Mouse (Mus musculus): ENCODE results near the gene Adamts9.

Adamts9 gene

DNA sequence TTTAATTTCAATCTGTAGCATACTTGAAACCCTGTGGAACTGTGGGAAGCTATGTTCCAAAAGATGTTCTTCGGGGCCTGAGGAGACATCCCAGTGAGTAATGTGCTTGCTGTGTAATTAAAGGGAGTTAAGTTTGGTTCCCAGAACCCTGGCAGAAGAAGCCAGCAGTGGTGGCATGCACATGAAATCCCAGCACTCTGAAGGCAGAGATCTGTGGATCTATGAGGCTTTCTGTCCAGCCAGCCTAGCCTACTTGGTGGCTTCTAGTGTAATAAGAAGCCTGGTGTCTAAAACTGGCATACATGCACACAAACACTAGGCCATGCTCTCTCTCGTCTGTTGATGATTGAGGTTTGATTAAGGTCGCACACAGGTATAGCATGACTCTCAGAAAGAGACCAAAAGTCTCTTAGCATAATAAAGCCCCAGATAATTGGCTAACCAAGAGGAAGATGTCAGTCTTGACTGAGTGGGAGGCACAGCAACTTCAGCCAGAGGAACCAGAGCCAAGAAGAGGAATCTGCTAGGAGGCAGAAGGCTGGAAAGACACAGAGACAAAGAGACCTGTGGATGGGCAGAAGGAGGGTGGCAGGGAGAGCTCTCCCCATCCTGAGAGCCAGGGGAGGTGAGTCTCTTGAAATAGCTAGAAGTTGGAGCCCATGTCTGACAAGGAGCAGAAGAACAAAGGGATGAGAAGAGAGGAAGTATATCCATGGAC is 138.9 kb downstream of the Adamts9 start:
- no peak for DNase-seq (ENCODE audit: low spot score)

DNA sequence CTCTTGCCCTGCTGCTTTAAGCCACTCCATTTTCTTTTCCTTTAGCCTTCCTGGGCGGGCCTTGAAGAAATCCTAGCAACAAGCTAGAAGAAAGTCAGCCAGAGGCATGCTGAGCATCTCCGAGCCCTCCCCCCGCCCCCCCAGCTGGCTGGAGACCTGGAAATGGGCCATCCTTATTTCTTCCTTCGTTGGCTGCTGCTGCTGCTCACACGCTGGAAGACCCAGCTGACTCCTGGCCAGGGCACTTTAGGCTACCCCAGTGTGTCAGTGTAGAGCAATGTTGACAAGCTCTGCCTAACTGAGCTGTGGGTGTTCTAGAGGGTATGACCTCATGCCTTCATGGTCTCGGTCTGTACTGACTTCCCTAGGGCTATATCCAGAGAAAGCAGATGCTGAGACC is 140.1 kb downstream of the Adamts9 start:
- no peak for DNase-seq (ENCODE audit: low spot score)

DNA sequence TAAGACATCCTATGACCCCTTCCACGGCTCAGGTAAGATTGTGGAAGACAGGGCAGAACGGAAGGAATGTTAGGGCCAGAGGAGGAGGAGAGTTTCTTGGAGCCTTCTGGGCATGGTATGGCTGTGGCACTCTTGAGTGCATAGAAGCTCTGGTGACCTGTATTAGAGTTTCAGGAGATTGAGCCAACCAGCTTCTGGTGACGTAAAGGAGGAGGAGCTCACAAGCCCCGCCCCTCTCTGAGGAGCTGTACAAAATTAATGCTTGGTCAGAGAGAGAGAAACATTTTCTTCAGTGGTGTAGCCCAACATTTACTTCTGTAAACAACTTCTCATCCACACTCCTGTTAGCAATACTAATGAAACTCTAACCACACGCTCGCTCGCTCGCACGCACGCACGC is 140.9 kb downstream of the Adamts9 start:
- DNase-seq (ENCODE audit: low spot score), result no peak

- no peak for DNase-seq (ENCODE audit: low spot score)
Observed at GRCm38 (mm10) chr6:92801462-92801861, 141.8 kb downstream of the Adamts9 start.

DNA sequence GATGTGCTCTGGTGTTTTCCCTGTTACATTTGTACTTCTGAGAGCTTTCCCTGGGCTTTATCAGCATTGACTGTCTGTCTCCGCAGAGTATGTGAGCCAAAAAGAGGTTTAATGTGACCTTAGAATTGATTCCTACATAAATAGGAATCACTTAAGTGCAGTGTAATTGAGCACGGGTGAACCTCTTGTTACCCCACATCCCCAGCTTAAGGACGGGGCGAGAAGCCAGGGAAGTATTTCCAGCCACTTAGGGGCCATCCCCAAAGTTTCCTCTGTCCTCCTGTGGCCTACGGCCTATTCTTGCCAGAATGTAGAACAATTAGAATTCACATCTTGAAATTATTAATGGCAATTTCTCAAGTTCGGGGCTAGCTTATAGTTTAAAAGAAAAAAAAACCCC is 149.5 kb downstream of the Adamts9 start:
- DNase-seq (ENCODE audit: low spot score), result no peak

- DNase-seq (ENCODE audit: low spot score), result no peak
Observed at GRCm38 (mm10) chr6:92787376-92787712, 155.9 kb downstream of the Adamts9 start.

DNA sequence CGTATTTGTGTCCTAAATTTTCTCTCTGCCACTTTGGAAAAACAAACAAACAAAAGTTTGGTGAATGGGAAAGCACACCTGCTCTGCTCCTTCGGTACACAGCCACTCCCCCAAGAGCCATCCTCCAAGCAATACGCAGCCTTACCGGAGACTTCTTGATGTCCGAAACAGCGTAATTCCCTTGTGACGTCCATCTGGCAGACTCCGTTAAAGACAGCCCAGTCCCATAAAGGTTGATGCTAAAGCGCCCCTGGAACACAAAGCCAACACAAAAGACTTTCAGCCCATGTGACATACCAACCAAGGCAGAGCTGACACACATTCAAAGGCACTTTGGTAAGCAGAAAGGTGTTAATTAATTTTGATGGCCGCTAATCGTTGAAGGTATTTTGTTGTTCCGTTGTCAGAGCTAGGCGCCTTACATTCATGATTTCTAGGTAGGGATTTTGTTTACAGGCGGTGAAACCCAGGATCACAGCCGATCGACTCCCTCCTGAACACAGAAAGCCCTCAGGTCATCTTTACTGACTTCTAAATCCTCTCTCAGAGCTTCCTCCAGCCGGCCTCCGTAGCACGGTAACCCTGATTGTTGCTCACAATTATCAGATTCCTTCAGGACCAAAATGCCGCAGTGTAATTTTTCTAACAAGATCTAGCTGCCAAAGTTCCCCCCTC is 156.5 kb downstream of the Adamts9 start:
- no peak for DNase-seq (ENCODE audit: low spot score)

- DNase-seq (ENCODE audit: low spot score), result no peak
Observed at GRCm38 (mm10) chr6:92784782-92785181, 158.5 kb downstream of the Adamts9 start.

DNA sequence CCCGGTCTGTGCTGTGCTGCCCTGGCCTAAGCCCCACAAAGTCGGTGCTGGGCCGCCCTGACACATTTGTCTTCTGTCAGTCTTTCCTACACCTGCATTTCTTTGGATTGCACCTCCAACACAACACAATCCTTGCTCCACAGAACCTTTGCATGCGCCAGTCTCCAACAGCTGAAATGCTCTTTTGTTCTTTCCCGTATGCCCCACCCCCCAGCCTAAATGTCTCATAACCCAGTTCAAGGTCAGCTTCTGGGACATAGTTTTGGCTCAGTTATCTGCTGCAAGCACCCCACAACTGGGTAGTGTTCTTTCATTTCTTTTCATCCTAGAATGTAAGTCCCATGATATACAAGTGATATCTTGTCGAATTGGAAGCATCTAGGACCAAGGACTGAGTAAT is 161.8 kb downstream of the Adamts9 start:
- DNase-seq (ENCODE audit: low spot score), result no peak

DNA sequence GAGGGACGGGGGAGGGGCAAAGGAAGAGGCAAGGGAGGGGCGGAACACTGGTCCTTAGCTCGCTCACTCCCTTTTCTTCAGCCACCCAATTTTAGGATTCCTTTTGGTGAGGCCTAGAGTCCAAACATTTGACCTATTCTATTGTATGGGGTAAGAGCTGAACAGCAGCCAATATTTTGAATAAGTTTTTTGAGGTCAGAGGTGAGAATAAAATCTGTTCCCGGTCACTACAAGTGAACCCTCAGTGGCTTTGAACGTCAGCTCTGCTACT is 163.4 kb downstream of the Adamts9 start:
- no peak for DNase-seq (ENCODE audit: low spot score)

DNA sequence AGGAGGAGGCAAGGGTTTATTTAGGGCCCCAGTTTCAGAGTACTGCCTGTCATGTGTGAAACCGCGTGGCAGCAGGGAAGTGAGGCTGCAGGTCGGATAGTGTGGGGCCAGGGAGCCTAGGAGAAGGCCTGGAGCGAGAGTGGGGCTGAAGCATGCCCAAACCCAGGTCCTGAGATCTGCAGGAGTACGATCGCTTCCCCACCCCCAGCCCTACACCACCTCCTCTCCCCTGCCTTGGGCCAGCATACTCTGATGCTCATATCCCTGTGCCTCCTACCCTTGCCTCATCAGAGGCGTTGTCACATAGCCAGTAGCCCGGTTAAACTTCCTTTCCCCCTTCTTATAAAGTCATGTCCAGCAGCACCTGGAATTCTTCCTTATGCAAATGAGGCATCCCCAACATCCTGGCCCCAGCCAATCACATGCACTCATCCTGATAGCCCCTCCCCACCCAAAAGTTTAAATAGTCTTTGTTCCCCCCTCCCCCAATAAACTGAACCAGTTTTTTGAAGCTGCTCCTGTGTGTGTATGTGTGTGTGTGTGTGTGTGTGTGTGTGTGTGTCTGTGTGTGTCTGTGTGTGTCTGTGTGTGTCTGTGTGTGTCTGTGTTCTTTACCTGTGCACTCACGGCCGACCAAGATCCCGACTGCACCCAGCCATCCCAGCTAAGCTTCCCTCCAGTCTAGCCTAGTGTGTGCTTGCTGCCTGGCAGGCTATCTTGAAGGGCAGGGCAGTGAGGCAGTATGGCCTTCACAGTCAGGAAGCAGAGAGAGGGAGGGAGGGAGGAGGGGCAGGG is 164.0 kb downstream of the Adamts9 start:
- no peak for DNase-seq (ENCODE audit: low spot score)

GRCm38 (mm10) chr6:92776356-92776755 is 166.9 kb downstream of the Adamts9 start:
- DNase-seq (ENCODE audit: low spot score), result no peak

DNA sequence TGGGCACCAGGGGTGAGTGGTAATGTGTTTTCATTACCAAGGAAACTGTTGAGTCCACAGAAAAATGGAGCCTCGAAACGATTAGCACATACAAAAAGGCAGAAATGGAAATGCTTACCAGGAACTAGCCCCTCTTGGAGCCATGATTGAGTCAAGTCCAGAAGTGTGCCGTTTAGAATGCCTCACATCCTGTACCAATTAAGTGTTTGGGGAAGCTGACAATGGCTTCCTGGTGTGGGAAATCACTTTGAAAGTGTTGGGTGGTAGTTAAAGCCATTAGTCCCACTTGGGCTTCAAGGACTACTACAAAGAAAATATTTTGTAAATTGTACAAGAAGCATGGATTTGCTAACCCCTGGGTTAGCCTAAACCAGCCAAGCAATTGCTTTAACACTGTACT is 180.9 kb downstream of the Adamts9 start:
- no peak for DNase-seq (ENCODE audit: low spot score)

- DNase-seq (ENCODE audit: low spot score), result no peak
Observed at GRCm38 (mm10) chr6:92759616-92760015, 183.7 kb downstream of the Adamts9 start.

GRCm38 (mm10) chr6:92755826-92756225 is 187.5 kb downstream of the Adamts9 start:
- DNase-seq (ENCODE audit: low spot score), result no peak

DNA sequence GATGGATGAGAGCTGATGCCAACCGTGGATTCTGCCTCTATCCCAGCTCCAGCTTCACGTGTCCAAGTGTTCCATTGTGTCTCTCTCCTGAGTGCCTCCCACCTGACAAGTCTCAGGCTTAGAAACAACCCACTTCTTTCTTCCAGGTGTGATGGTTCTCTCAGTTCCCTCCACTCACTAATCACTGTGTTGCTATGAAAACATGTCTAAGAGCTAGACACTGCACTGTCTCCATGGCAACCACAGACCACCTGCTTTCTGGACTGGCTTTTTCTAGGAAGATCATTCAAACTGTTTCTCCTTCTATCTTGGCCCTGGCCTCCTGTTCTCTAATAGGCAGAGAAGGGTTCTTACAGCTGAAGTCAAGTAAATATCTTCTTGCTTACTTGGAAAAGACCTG is 190.6 kb downstream of the Adamts9 start:
- no peak for DNase-seq (ENCODE audit: low spot score)

DNA sequence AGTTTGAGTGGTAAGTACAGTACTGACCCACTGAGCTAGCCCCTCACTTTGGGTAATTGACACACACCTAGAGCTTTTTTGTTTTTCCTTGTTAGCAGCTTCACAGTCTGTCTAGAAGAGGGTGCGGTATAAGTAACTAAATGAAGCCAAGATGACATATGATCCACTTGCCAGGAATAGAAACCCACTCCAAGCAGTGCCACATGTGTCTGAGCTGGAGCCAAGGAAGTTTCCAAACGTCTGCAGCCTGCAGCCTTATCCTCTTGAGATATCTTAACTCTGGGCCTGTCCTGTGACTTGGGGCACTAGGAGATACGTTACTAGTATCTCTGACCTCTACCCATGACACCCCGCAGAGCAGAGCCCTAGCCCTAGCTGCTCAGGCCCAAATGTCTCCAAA is 193.9 kb downstream of the Adamts9 start:
- DNase-seq (ENCODE audit: low spot score), result no peak

DNA sequence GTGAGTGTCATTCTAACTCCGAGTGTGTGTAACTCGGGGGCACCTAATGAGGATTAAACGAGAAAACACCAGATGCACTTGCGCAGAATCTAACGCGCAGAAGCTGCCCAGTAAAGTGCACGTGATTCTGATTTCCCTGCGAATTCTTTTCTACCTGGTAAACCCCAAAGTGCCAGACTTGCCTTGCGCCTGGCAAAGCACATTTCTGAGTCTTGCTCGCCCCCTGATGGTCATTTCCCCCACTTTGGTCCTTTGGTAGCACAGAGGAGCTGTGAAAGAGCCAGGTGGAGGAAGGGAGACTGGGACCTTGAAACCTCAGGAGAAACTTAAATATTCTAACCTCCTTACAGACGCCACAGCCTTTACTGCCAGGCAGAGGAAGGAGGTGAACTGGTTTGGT is 199.7 kb downstream of the Adamts9 start:
- no peak for DNase-seq (ENCODE audit: low spot score)

GRCm38 (mm10) chr6:92737116-92737515 is 206.2 kb downstream of the Adamts9 start:
- DNase-seq (ENCODE audit: low spot score), result no peak

- no peak for DNase-seq (ENCODE audit: low spot score)
Observed at GRCm38 (mm10) chr6:92733651-92734050, 209.6 kb downstream of the Adamts9 start.

DNA sequence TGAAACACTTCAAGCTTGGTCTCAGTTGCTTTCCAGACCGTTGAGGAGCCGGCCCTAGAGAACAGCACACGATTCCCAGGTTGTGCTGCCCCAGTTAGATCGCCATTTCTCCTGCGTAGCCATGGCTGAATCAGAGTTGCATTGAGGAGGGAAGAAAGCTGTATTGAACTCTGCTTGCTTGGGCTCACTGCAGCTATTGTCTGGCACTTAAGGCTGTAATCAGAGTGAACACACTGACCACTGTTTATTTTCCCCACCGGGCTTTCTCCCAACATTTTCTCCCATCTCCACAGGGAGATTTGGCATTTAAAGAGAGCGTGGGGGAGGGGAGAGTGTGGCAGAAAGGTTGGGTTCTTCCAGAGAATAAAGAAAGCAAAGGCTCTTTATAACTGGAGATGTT is 214.8 kb downstream of the Adamts9 start:
- DNase-seq (ENCODE audit: low spot score), result no peak

DNA sequence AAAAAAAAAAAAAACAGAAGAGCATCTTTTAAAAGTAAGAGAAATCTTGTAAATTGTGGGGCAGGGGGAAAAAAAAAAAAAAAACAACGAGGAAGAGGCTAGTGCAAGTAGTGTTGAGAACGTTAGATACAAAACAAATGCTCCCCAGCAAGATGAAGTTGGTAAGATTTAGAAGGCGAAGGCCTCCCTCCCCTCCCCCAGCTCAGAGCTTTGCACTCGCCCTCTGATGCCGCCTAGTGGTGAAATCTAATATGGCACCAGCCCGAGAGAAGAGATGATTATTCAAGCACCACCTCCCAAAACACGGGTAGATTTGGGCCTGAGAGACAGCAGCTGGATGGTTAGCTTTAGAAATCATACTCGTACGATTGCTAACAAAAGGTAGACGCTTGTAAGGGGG is 215.2 kb downstream of the Adamts9 start:
- no peak for DNase-seq (ENCODE audit: low spot score)

- no peak for DNase-seq (ENCODE audit: low spot score)
Observed at GRCm38 (mm10) chr6:92727351-92727986, 215.8 kb downstream of the Adamts9 start.
